Mouse (Mus musculus) erythroblast, adult 5-6 weeks (primary cell): ENCODE measurements around the gene Tgfbrap1. TPM values are rescaled to one million over a fixed set of nuclear protein-coding genes. Genes with fewer than 3 reads are reported as not detected.
"Not testable (repeated sequence)": the region's sequence is repeated elsewhere in the genome, so short reads cannot be mapped to it uniquely, and the experiment has no call there.

Source experiments
- ATAC-seq: replicated peaks from 2 replicates; pipeline ENCODE4 v1.8.0; 2016; ENCODE audit warnings: moderate number of reproducible peaks, mild to moderate bottlenecking, moderate TSS enrichment, inconsistent platforms; ENCODE audit not compliant: poor library complexity, low FRiP score, severe bottlenecking
- total RNA-seq, 2 experiments: library from RNA; stranded (forward) in 1 of 2; stranded (reverse) in 1 of 2; fragments of 150-400 nt in 1 of 2; fragments of 200-764, 138-1000 nt in 1 of 2; gene quantifications; 2 replicates each; pipeline versions ENCODE4 v1.2.3 to v1.2.4; 2015 to 2017; ENCODE audit warnings: low replicate concordance in 2 of 2

The Tgfbrap1 gene
- total RNA-seq, 2 experiments from 2014 or later = 5.4 to 8.5 TPM

DNA sequence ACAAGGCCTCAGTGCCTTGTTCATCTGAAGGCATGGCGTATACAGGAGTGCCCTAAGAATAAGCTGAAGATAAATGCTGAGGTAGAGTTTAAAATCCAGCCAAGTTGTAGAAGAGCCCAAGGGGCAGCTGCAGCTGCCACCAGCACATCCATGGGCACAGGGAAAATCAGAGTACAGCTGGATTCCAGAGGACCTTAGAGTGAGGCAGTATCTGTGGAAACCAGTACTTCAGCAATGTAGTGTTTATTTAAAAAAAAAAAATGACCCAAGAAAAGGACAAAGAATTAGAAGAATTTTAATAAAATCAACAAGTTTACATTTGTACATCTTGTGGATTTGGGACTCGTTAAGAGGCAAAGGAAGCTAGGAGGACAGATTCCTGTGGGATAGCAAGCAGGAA lies 51.4 kb downstream of the Tgfbrap1 start:
- no peak for ATAC-seq

- ATAC-seq = no peak
Observed at GRCm38 (mm10) chr1:43045204-43045982, 53.0 kb downstream of the Tgfbrap1 start.

DNA sequence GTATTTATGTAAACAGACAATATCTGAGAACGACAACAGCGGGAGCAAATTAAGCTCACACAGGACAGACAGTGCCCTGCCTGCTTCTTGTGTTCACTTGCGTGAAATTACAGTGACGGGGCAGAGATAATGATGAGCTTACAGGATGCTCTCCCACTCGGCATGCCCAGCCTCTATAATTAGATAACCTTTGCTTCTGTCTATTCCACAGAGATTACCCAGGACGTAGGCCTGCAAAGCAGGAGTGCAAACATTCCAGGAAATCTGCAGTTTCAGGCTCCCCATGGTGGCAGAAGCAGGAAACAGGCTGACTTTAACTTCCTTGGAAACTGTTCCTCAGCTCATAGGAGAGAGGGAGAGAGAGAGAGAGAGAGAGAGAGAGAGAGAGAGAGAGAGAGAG lies 56.2 kb downstream of the Tgfbrap1 start:
- no peak for ATAC-seq

DNA sequence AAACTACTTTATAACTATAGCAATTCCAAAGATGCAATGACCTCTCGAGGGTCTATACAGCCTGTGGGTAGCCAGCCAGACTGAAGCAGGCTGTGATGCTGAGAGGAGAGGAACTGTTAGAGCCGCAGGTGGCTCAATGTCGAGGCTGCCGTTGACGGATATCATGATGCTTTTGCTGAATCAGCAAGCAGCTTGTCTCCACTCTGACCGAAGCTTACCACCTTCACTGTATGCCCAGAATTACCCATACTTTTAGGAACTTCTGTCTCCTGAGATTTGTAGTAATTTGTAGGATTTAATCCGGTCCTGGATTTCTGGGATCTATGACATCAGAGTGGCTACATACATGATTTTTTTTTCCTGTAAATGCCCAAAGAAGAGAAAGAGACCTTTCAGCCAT lies 62.4 kb downstream of the Tgfbrap1 start:
- no peak for ATAC-seq

DNA sequence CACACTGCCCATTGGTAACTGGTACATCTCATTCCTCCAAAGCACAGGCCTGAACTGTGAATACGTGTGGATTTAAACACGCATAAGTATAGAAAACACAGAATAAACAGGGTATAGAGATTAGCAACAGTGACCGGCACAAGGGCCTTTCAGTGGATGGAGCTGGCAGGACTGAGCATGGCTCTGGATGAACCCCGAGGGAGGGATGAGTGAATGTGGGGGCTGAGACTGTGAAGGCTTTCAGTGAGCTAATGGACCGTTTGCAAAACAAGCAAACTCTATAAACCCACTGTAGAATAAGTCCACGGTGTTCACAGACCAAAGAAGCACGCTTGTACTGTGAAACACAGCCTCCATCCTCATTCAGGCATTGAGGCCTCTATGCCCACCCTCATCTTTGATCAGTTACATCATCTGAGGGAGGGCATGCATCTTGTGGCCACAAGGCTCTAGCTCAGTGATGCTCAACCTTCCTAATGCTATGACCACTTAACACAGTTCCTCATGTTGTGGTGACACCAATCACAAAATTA lies 83.2 kb downstream of the Tgfbrap1 start:
- not testable (repeated sequence) for ATAC-seq

- ATAC-seq = no peak
Observed at GRCm38 (mm10) chr1:43010461-43010860, 88.0 kb downstream of the Tgfbrap1 start.

DNA sequence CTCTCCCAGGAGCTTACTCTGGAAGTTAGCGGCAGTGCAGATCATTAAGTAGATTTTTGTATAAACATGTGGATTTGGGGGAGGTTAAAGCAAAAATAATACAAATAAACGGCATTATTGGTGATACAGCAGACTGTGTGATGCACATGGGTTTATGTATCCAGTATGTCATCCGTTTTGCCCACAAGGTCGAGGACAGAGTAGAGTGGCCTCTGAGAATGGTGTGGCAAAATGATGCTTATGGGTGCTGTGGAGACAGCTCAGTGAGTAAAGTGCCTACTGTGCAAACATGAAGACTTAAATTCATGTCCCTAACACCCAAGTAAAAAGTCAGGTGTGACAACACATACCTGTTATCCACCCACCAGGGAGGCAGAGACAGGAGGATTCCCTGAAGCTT lies 91.9 kb downstream of the Tgfbrap1 start:
- no peak for ATAC-seq

DNA sequence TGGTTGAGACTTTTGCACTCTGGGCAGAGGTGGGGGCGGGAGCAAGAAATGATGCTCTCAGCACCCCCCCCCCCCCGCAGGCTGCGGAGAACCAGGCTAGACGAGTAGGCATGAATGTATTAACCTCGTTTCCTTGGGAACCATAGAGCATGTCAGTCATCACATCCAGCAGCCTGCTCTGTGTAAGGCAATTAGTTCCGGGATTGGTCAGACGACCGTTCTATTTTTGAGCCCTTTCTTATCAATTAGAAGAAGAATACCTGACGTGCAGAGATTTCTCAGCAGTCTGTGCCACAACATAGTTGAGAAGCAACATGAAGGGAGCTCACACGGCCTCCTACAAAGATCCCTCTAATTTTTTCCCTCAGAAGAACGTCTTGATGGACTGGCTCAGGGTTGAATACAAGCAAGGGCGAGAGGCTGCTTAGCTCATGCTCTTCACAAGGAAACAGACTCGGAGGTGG lies 92.4 kb downstream of the Tgfbrap1 start:
- no peak for ATAC-seq

Other genes starting within 250 kb of the Tgfbrap1 start
- gene Mrps9, start 247.4 kb downstream of the Tgfbrap1 start, total RNA-seq (2015; ENCODE audit: low replicate concordance) = 3.3 and 13.8 TPM in 2 replicates
- gene Mrps9, start 247.4 kb downstream of the Tgfbrap1 start, total RNA-seq (2017; ENCODE audit: low replicate concordance) = 8.8 and 16.5 TPM in 2 replicates
- gene Gpr45, start 145.8 kb downstream of the Tgfbrap1 start, total RNA-seq (2015; ENCODE audit: low replicate concordance) = not detected in 2 replicates
- 0.28 TPM in 1 of 2 replicates, not detected in the other for gene Gpr45, start 145.8 kb downstream of the Tgfbrap1 start, total RNA-seq (2017; ENCODE audit: low replicate concordance)
- 2.5 and 6.5 TPM in 2 replicates for gene AI597479, start 73 bp upstream of the Tgfbrap1 start, total RNA-seq (2015; ENCODE audit: low replicate concordance)
- 3.5 and 5.0 TPM in 2 replicates for gene AI597479, start 73 bp upstream of the Tgfbrap1 start, total RNA-seq (2017; ENCODE audit: low replicate concordance)
- not detected in 2 replicates for gene Fhl2, start 98.3 kb upstream of the Tgfbrap1 start, total RNA-seq (2015; ENCODE audit: low replicate concordance)
- 1.0 TPM in 1 of 2 replicates, not detected in the other for gene Fhl2, start 98.3 kb upstream of the Tgfbrap1 start, total RNA-seq (2017; ENCODE audit: low replicate concordance)